Mouse (Mus musculus) adrenal gland (tissue): ENCODE data around the gene Cdcp1.

Source experiments
- intact Hi-C: fragments of 180-260 bp; cut with DNase I; formaldehyde crosslinking; loops from one replicate; pipeline ENCODE4 v1.15.1; 2025
- long read RNA-seq, 2 experiments: library from polyadenylated mRNA; unstranded; transcript quantifications; one replicate each; pipeline ENCODE4 v2.0.0; 2020; ENCODE audit warnings: borderline replicate concordance in 1 of 2; ENCODE audit not compliant: insufficient replicate concordance in 1 of 2

Gene Cdcp1
- long read RNA-seq, experiment 1 = 0 reads
- long read RNA-seq, experiment 2 = 0 reads

DNA sequence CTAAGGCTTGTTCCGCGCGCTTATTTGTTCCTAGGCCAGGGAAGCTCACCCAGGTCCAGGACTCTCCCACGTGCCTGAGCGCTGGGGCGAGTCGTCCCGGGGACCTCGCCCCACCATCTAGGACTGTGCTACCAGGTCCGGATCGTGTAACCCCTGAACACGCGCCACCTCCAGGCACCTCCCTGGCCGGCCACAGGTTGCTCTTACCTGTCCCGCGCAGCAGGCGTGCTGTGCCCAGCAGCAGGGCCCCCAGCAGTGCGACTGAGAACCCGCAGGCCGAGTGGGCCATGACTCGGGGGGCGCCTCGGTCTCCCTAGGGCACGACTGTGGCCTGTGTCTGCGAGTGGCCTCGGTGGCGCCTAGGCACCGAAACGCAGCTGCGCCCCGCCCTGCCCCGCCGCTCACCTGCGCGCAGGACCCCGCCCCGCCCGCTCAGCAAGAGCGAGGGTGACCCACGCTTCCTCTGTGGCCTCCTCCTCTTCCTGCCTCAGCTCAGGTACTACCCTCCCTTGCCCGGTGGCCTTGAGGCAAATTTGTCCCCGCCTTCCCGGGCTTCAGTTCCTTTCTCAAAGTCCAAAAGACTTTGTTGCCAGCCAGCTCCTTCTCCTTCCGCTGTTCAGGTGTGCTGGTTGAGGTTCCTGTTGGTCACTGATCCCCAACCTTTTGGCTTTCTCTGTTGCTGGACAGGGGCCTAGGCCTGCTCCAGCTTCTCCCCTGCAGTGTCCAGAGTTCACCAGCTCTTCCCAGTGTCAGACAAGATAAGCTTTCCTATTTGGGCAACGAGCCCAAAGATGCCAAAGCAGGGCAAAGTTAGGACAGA is at the start of gene Cdcp1:
TSS of gene Cdcp1 (minus strand) at position 418 of the 820 bp plus-strand sequence.
- intact Hi-C loops = no loop called here

DNA sequence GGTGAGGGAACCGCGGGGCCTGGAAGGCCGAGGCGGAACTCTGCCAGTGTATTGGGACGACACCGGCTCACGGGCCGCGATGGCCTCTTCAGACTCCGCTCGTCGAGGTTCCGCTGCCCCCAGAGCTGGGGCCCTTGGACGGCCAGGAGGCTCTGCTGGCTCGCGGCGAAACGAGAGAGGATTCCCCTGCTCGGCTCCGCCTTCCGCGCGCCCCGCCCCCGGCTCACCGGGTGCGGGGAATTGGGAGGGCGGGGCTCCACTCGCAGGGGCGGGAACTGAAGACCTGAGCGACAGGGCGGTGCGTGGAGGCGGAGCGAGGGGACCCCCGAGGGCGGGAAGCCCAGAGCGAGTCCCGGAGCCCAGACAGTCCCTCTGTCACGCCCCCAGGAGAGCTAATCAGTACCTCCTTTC is 44.8 kb upstream of the Cdcp1 start, which contains the start of gene Tmem158:
TSS of gene Tmem158 (minus strand) at position 154 of the 411 bp plus-strand sequence.
- intact Hi-C loops = no loop called here

- intact Hi-C loops = loop anchor here (2.0 to 10.0 kb wide), 2 partner anchors 181 to 245 kb away; no protein-coding TSS in a partner anchor
Measured at GRCm38 (mm10) chr9:123259896-123260610, 44.2 kb upstream of the Cdcp1 start.

- intact Hi-C loops = loop anchor here (2.0 to 10.0 kb wide), 2 partner anchors 181 to 245 kb away; no protein-coding TSS in a partner anchor
Measured at GRCm38 (mm10) chr9:123259461-123259895, 43.6 kb upstream of the Cdcp1 start.

DNA sequence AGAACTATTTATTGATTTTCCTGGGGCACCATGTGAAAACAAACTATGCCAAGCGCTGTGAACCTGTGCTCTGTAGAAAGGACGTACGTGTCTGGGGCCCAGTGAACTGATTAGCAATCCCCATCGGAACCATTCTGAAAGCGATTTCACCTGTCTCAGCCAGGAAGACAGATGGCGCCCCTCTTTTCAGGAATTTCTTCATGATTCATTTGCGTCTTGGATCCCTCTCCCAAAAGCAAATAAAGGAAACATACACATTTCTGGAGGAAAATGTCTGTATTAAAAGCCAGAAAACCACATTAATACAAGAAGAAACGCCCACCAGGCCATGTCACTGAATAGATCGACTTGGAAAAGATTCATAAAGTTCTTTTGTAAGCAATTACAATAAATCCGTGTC is 43.0 kb upstream of the Cdcp1 start:
- intact Hi-C loops = loop anchor here (2.0 to 10.0 kb wide), 2 partner anchors 182 to 246 kb away; no protein-coding TSS in a partner anchor

- intact Hi-C loops = loop anchor here (10.0 kb wide), 1 partner anchor 249 kb away; no protein-coding TSS in a partner anchor
Measured at GRCm38 (mm10) chr9:123255736-123256135, 39.9 kb upstream of the Cdcp1 start.

GRCm38 (mm10) chr9:123247992-123248391 is 32.2 kb upstream of the Cdcp1 start:
- intact Hi-C loops = no loop called here

DNA sequence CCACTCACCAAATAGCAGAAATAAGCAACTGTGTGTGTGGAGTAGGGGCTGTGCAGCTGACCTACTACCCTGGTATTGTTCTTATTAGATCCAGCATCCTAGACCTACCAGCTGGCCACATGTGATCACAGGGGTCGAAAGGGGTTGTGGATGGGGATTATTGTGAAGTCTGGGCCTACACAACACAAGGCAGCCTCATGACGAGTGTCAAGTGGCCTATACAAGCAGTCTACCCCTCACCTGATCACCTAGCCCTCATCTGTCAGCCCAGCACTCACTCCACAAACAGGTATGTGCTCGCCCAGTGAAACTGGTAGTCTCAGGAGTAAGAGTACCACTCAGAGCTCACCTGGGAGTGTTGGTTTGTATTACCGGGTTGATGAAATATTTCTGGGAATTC is 29.3 kb upstream of the Cdcp1 start:
- intact Hi-C loops = no loop called here

- intact Hi-C loops = no loop called here
Measured at GRCm38 (mm10) chr9:123243988-123244387, 28.1 kb upstream of the Cdcp1 start.

DNA sequence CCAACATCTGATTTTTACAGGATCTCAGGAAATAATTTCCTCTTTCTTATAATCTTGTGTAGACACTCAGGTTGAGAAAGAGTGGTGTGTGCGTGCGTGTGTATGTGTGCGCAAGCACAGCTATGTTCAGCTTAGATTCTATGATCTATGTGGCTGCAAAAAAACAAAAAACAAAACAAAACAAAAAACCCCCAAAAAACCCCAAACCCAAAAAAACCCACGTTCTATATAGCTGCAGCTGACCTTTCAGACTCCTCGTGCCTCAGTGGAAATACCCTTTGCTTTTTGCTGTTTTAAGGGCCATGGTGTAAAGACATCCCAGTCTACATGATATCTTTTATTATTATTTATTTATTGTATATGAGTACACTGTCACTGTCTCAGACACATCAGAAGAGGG is 25.4 kb upstream of the Cdcp1 start:
- intact Hi-C loops = no loop called here

- intact Hi-C loops = no loop called here
Measured at GRCm38 (mm10) chr9:123240751-123241150, 24.9 kb upstream of the Cdcp1 start.

DNA sequence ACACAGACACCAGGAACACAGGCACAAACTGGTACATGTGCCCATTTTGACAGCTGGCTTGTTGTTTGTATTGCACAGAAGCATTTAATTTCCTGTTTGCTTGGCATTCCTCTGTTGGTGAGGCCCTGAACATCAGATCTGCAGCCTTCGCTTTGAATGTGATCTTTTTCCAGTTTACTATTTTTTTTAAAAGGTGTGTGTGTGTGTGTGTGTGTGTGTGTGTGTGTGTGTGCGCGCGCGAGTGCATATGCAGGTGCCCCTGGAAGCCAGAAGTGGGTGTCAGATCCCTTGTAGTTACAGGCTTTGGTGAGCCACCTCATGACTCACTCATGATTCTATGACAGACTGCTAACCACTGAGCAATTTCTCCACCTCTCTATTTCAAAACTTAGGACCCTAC is 24.4 kb upstream of the Cdcp1 start:
- intact Hi-C loops = no loop called here

GRCm38 (mm10) chr9:123239651-123240050 is 23.8 kb upstream of the Cdcp1 start:
- intact Hi-C loops = no loop called here

GRCm38 (mm10) chr9:123238256-123239045 is 22.6 kb upstream of the Cdcp1 start:
- intact Hi-C loops = no loop called here

DNA sequence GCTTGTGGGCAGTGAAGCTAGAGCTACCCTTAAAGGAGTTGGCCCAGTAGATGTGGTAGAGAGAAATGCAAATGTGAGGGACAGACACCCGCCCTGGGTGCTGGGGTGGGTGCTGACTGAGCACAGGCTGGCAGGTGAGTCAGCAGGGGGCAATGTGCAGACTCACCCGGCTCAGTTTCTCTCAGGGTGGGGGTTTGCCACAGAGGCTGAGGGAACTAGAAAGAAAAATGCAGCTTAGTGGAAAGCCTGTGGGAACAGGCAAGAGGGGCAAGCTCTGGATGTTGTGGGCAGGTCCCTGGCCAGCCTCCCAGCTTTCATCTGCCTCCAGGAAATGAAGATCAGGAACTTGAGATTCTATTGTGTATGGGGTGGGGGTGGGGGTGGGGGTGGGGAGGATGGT is 21.9 kb upstream of the Cdcp1 start:
- intact Hi-C loops = no loop called here

DNA sequence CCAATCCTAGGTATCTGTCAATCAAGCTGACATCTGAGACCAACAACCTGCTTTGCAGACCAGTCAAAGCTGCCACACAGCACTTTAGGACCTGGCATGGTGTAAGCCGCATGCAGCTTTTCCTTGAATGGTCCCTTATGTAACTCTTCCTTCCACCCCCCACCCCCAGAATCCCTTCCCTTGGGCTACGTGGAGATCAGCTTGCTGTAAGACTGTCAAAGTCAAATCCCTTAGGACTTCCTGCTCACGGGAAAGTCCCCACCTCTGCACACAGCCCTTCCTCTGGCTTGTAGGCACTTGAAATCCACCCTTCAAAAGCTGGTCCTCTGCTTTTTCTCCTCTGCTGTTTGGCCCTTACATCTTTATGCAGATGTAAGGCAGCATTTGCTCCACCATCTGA is 19.8 kb upstream of the Cdcp1 start:
- intact Hi-C loops = no loop called here

- intact Hi-C loops = no loop called here
Measured at GRCm38 (mm10) chr9:123229826-123230225, 14.0 kb upstream of the Cdcp1 start.

GRCm38 (mm10) chr9:123228671-123229070 is 12.8 kb upstream of the Cdcp1 start:
- intact Hi-C loops = no loop called here

DNA sequence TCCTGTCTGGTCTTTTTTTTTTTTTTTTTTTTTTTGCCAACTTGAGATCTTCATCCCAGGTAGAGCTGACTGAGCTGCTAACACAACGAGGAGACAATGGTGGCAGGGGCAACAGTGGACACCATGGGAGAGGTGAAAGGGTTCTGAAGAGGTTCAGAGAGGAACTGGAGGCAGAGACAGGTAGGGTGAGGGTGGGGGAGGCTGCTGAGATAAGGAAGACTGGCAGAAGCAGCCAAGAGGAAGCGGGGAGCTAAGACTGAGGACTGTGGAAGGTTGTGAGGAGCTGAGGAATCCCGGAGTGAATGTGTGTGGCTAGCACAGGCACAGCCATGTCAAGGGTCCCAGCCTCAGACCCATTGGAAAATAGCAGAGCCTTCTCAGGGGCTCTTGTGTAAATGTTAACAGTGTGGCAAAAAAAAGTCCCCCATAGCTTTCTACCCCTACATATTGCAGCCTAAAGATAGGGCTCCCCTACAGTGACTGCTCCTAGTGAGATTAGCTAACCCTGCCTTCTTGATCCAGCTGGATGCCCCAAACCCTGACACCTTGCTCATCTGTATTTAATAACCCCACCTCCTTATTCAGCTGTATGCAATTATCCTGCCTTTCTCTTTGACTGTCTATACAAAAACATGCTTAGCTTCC is 11.4 kb upstream of the Cdcp1 start:
- intact Hi-C loops = no loop called here

- intact Hi-C loops = no loop called here
Measured at GRCm38 (mm10) chr9:123224863-123225431, 9.1 kb upstream of the Cdcp1 start.
